7 mouse cellular contexts compared by ENCODE assay signal in genomic region chr19:45046523-45047321, GRCm38 (mm10). TPM values are rescaled to one million over a fixed set of nuclear protein-coding genes. Genes with fewer than 3 reads are reported as not detected.
DNase-seq lines count a peak whose midpoint lies in the region; ATAC-seq and TF ChIP-seq lines count a peak whose summit lies in the region.

No protein-coding gene starts in this region.

- H3K9ac ChIP-seq in heart, adult 2 months (ENCODE audit: low read depth, low read length) = peak overlapping the region; percentile 66
- peak overlapping the region; percentile 65 for H3K9ac ChIP-seq in limb, embryonic 12.5 days (replicated peaks)
- peak overlapping the region; percentile 79 for H3K9ac ChIP-seq in midbrain, embryonic 15.5 days

- 0 out of 2 replicates have a peak, but pooled peaks have one; percentile 38 for ATAC-seq in limb, embryonic 12.5 days (ENCODE audit: insufficient number of reproducible peaks, insufficient read depth, low FRiP score, low TSS enrichment, low read depth)
- ATAC-seq in midbrain, embryonic 15.5 days (replicated peaks) = peak; percentile 80

- peaks cover 79% of the 10 kb centered on the region for H3K27me3 ChIP-seq in embryonic facial prominence, embryonic 10.5 days (replicated peaks; ENCODE audit: low read depth, poor library complexity, severe bottlenecking)
- no peaks in the 10 kb centered on the region for H3K27me3 ChIP-seq in heart, adult 2 months (ENCODE audit: control insufficient read depth, insufficient read depth, low read length)
- H3K27me3 ChIP-seq in limb, embryonic 12.5 days = peaks cover 49% of the 10 kb centered on the region
- peaks cover 4% of the 10 kb centered on the region; the same call in 1 of the 2 replicates for H3K27me3 ChIP-seq in midbrain, embryonic 15.5 days (replicated peaks)

- TF ChIP-seq CTCF in heart, adult 2 months (IDR thresholded peaks at IDR 0.05) = peak; percentile 23

- 0 out of 2 replicates have a peak, but pooled peaks have one; percentile 20 for TF ChIP-seq EP300 in heart, adult 2 months (IDR thresholded peaks at IDR 0.05; ENCODE audit: insufficient read depth, low read depth, low read length)

- H3K4me2 ChIP-seq in limb, embryonic 12.5 days = peak overlapping the region; percentile 77
- peak overlapping the region; percentile 83 for H3K4me2 ChIP-seq in midbrain, embryonic 15.5 days

- no peaks in the 10 kb centered on the region for H3K79me2 ChIP-seq in heart, adult 2 months (replicated peaks; ENCODE audit: control insufficient read depth, insufficient read depth, low read length)

- 2% methylated on average over 34 of the region's 34 CpGs for WGBS in embryonic facial prominence, embryonic 10.5 days
- WGBS in heart, adult 2 months = 1% methylated on average over 34 of the region's 34 CpGs
- WGBS in limb, embryonic 12.5 days = 2% methylated on average over 34 of the region's 34 CpGs
- WGBS in midbrain, embryonic 15.5 days = 1% methylated on average over 34 of the region's 34 CpGs

- H3K4me3 ChIP-seq in embryonic facial prominence, embryonic 10.5 days = peak overlapping the region; percentile 62
- H3K4me3 ChIP-seq in heart, adult 2 months = peak overlapping the region; percentile 52
- peak overlapping the region; percentile 49 for H3K4me3 ChIP-seq in limb, embryonic 12.5 days (replicated peaks)
- peak overlapping the region; percentile 71 for H3K4me3 ChIP-seq in midbrain, embryonic 15.5 days

- peaks cover 37% of the 10 kb centered on the region for H3K4me1 ChIP-seq in embryonic facial prominence, embryonic 10.5 days
- peaks cover 2% of the 10 kb centered on the region; the same call in 1 of the 2 replicates for H3K4me1 ChIP-seq in heart, adult 2 months (ENCODE audit: control insufficient read depth, insufficient read depth, low read length)
- H3K4me1 ChIP-seq in limb, embryonic 12.5 days (replicated peaks) = peaks cover 26% of the 10 kb centered on the region
- H3K4me1 ChIP-seq in midbrain, embryonic 15.5 days = peaks cover 45% of the 10 kb centered on the region

- intact Hi-C loops in heart, adult 2 months (cut with DNase I) = no loop called here

- no peak for TF ChIP-seq POLR2A in heart, adult 2 months (IDR thresholded peaks at IDR 0.05; ENCODE audit: insufficient read depth, low read depth, low read length)

- peak; percentile 89 for DNase-seq in adrenal gland, postnatal 14 days
- peak; percentile 79 for DNase-seq in embryonic facial prominence, embryonic 10.5 days (ENCODE audit: low spot score)
- peak; percentile 83 to 88 for DNase-seq in heart, adult 2 months
- DNase-seq in kidney, adult 8-10 months = peak; percentile 89 to 91
- peak; percentile 49 to 57 for DNase-seq in spleen, postnatal 14 days (ENCODE audit: low spot score in 2 of 2)

- no peaks in the 10 kb centered on the region for H3K9me3 ChIP-seq in embryonic facial prominence, embryonic 10.5 days
- H3K9me3 ChIP-seq in limb, embryonic 12.5 days = no peaks in the 10 kb centered on the region
- H3K9me3 ChIP-seq in midbrain, embryonic 15.5 days = no peaks in the 10 kb centered on the region

- H3K36me3 ChIP-seq in embryonic facial prominence, embryonic 10.5 days (replicated peaks) = peaks cover under 1% of the 10 kb centered on the region; the same call in 1 of the 2 replicates
- H3K36me3 ChIP-seq in heart, adult 2 months (ENCODE audit: control insufficient read depth, insufficient read depth, low read length) = no peaks in the 10 kb centered on the region
- H3K36me3 ChIP-seq in limb, embryonic 12.5 days = peaks cover 21% of the 10 kb centered on the region
- peaks cover 10% of the 10 kb centered on the region; the same call in 1 of the 2 replicates for H3K36me3 ChIP-seq in midbrain, embryonic 15.5 days (replicated peaks)

- peak overlapping the region; percentile 81 for H3K27ac ChIP-seq in embryonic facial prominence, embryonic 10.5 days (replicated peaks)
- peak overlapping the region; percentile 95 for H3K27ac ChIP-seq in heart, adult 2 months
- H3K27ac ChIP-seq in limb, embryonic 12.5 days = 0 out of 2 replicates have a peak overlapping the region, but pooled peaks have one; percentile 76
- H3K27ac ChIP-seq in midbrain, embryonic 15.5 days = peak overlapping the region; percentile 94

RNA-seq across cellular contexts. Expression of gene Sfxn3, which starts 0.6 kb away (rescaled TPM):
- 51.7 and 58.1 TPM in 2 replicates for total RNA-seq in adrenal gland, postnatal 14 days (2021)
- 7.7 and 9.8 TPM in 2 replicates for polyA plus RNA-seq in embryonic facial prominence, embryonic 10.5 days (2016; fragmentation: Nextera tagmentation; extraction: Ambion mirVana)
- total RNA-seq in heart, adult 2 months (2021) = 10 to 100 TPM; 10.0 to 11.1 TPM
- 15.5 and 18.7 TPM in 2 replicates for polyA plus RNA-seq in heart, adult 2 months (2012; rRNA removed)
- polyA plus RNA-seq in limb, embryonic 12.5 days (2016; fragmentation: Nextera tagmentation; extraction: Ambion mirVana) = 18.3 and 19.2 TPM in 2 replicates
- polyA plus RNA-seq in midbrain, embryonic 15.5 days (2015; fragmentation: Nextera tagmentation; extraction: Ambion mirVana) = 89.6 and 97.2 TPM in 2 replicates

RNA-seq across cellular contexts. Expression of gene Pdzd7, which starts 1.2 kb away (rescaled TPM):
- total RNA-seq in adrenal gland, postnatal 14 days (2021) = not detected in 2 replicates
- polyA plus RNA-seq in embryonic facial prominence, embryonic 10.5 days (2016; fragmentation: Nextera tagmentation; extraction: Ambion mirVana) = 0.27 and 0.65 TPM in 2 replicates
- under 1 TPM in 1 of 2 experiments, not detected in 1; 0.08 TPM for total RNA-seq in heart, adult 2 months (2021)
- 0.38 and 0.43 TPM in 2 replicates for polyA plus RNA-seq in heart, adult 2 months (2012; rRNA removed)
- 0.20 and 0.56 TPM in 2 replicates for polyA plus RNA-seq in limb, embryonic 12.5 days (2016; fragmentation: Nextera tagmentation; extraction: Ambion mirVana)
- polyA plus RNA-seq in midbrain, embryonic 15.5 days (2015; fragmentation: Nextera tagmentation; extraction: Ambion mirVana) = 3.2 and 4.1 TPM in 2 replicates

RNA-seq across cellular contexts. Expression of gene Kazald1, which starts 28.3 kb away (rescaled TPM):
- 5.7 and 6.3 TPM in 2 replicates for total RNA-seq in adrenal gland, postnatal 14 days (2021)
- polyA plus RNA-seq in embryonic facial prominence, embryonic 10.5 days (2016; fragmentation: Nextera tagmentation; extraction: Ambion mirVana) = 3.7 and 6.7 TPM in 2 replicates
- total RNA-seq in heart, adult 2 months (2021) = 1 to 10 TPM; 3.6 to 3.9 TPM
- polyA plus RNA-seq in heart, adult 2 months (2012; rRNA removed) = 4.2 and 4.6 TPM in 2 replicates
- 3.3 and 4.1 TPM in 2 replicates for polyA plus RNA-seq in limb, embryonic 12.5 days (2016; fragmentation: Nextera tagmentation; extraction: Ambion mirVana)
- 1.3 TPM in 2 replicates for polyA plus RNA-seq in midbrain, embryonic 15.5 days (2015; fragmentation: Nextera tagmentation; extraction: Ambion mirVana)

RNA-seq across cellular contexts. Expression of gene Lzts2, which starts 32.5 kb away (rescaled TPM):
- 70.4 and 77.4 TPM in 2 replicates for total RNA-seq in adrenal gland, postnatal 14 days (2021)
- polyA plus RNA-seq in embryonic facial prominence, embryonic 10.5 days (2016; fragmentation: Nextera tagmentation; extraction: Ambion mirVana) = 69.8 and 75.0 TPM in 2 replicates
- 10 to 100 TPM; 59.1 to 68.1 TPM for total RNA-seq in heart, adult 2 months (2021)
- polyA plus RNA-seq in heart, adult 2 months (2012; rRNA removed) = 48.8 and 61.6 TPM in 2 replicates
- 105 TPM in 2 replicates for polyA plus RNA-seq in limb, embryonic 12.5 days (2016; fragmentation: Nextera tagmentation; extraction: Ambion mirVana)
- polyA plus RNA-seq in midbrain, embryonic 15.5 days (2015; fragmentation: Nextera tagmentation; extraction: Ambion mirVana) = 25.2 and 28.6 TPM in 2 replicates

RNA-seq across cellular contexts. Expression of gene Mrpl43, which starts 40.5 kb away (rescaled TPM):
- 45.6 and 50.0 TPM in 2 replicates for total RNA-seq in adrenal gland, postnatal 14 days (2021)
- 70.6 and 74.8 TPM in 2 replicates for polyA plus RNA-seq in embryonic facial prominence, embryonic 10.5 days (2016; fragmentation: Nextera tagmentation; extraction: Ambion mirVana)
- total RNA-seq in heart, adult 2 months (2021) = 10 to 100 TPM; 45.6 to 53.6 TPM
- polyA plus RNA-seq in heart, adult 2 months (2012; rRNA removed) = 55.8 and 64.7 TPM in 2 replicates
- 77.5 and 78.5 TPM in 2 replicates for polyA plus RNA-seq in limb, embryonic 12.5 days (2016; fragmentation: Nextera tagmentation; extraction: Ambion mirVana)
- polyA plus RNA-seq in midbrain, embryonic 15.5 days (2015; fragmentation: Nextera tagmentation; extraction: Ambion mirVana) = 86.9 and 88.0 TPM in 2 replicates

Comparison
In these comparisons a context has a peak if more than half of its experiments do, and no peak if none do; other contexts are left out.
1. Peak in every context shown above with its lines: DNase-seq, ATAC-seq, H3K4me3 ChIP-seq and H3K27ac ChIP-seq.